Mouse (Mus musculus) CH12.LX (cell line): Measurements from ENCODE around the gene Gabrr1. TPM values are rescaled to one million over a fixed set of nuclear protein-coding genes. Genes with fewer than 3 reads are reported as not detected.

Experiments used
- DNase-seq: peaks from one replicate; pipeline ENCODE4 v3.0.0-alpha.2; 2013; ENCODE audit errors: extremely low read depth
- H3K27ac ChIP-seq: 2 replicates; pipeline ENCODE4 v1.5.1; 2012; ENCODE audit warnings: low read depth, mild to moderate bottlenecking, control low read depth, moderate library complexity; ENCODE audit not compliant: insufficient read depth
- H3K27me3 ChIP-seq: replicated peaks from 2 replicates; pipeline ENCODE3; 2012; ENCODE audit warnings: inconsistent platforms
- H3K36me3 ChIP-seq, 2 experiments: replicated peaks in 1 of 2; 2 replicates each; pipeline versions ENCODE3 to v1.6.1; 2012; ENCODE audit warnings: inconsistent platforms in 1 of 2, low read length in 1 of 2, mild to moderate bottlenecking in 1 of 2, mixed read lengths in 1 of 2, moderate library complexity in 1 of 2; ENCODE audit not compliant: control insufficient read depth in 1 of 2, insufficient read depth in 1 of 2
- H3K4me1 ChIP-seq, 2 experiments: 2 replicates each; pipeline ENCODE4 v1.6.1; 2012; ENCODE audit warnings: inconsistent platforms in 1 of 2, moderate library complexity in 1 of 2; ENCODE audit not compliant: insufficient read depth in 2 of 2, control insufficient read depth in 1 of 2
- H3K4me2 ChIP-seq: 2 replicates; pipeline ENCODE4 v1.6.1; 2012; ENCODE audit warnings: low read depth, mild to moderate bottlenecking, control low read depth; ENCODE audit not compliant: poor library complexity, insufficient read depth, severe bottlenecking
- H3K4me3 ChIP-seq, 3 experiments: fragments of 150-350 bp in 1 of 3; sonication (generic) in 1 of 3; replicated peaks in 1 of 3; 2 replicates each; pipeline versions ENCODE3 to v1.5.1; 2011 to 2012; ENCODE audit warnings: low read depth in 2 of 3, low read length in 2 of 3, mild to moderate bottlenecking in 2 of 3, moderate library complexity in 2 of 3, control low read depth in 1 of 3, improper control_type of control experiment in 1 of 3, inconsistent platforms in 1 of 3, mixed read lengths in 1 of 3; ENCODE audit not compliant: poor library complexity in 1 of 3
- H3K79me2 ChIP-seq: replicated peaks from 2 replicates; pipeline ENCODE4 v1.6.1; 2012; ENCODE audit warnings: mild to moderate bottlenecking, moderate library complexity; ENCODE audit not compliant: control insufficient read depth, poor library complexity, insufficient read depth, severe bottlenecking; ENCODE audit errors: extremely low read depth
- H3K9ac ChIP-seq: 2 replicates; pipeline ENCODE4 v1.6.1; 2012; ENCODE audit warnings: low read depth, mild to moderate bottlenecking, control low read depth, moderate library complexity; ENCODE audit not compliant: insufficient read depth
- H3K9me3 ChIP-seq: replicated peaks from 2 replicates; pipeline ENCODE3; 2012; ENCODE audit warnings: low read length, inconsistent platforms, mixed read lengths
- BHLHE40 ChIP-seq: IDR thresholded peaks from 2 replicates; pipeline ENCODE4 v1.6.1; 2011; ENCODE audit warnings: mild to moderate bottlenecking, low read depth, low read length, improper control_type of control experiment
- CHD1 ChIP-seq: IDR thresholded peaks from 2 replicates; pipeline ENCODE4 v1.6.1; 2012; ENCODE audit warnings: low read depth, low read length, improper control_type of control experiment, inconsistent platforms
- CHD2 ChIP-seq: IDR thresholded peaks from 2 replicates; pipeline ENCODE4 v1.6.1; 2011; ENCODE audit warnings: low read length, improper control_type of control experiment
- CTCF ChIP-seq, 2 experiments: IDR thresholded peaks in 1 of 2; conservative IDR thresholded peaks in 1 of 2; 2 replicates each; pipeline ENCODE4 v1.5.1; 2011 to 2012; ENCODE audit warnings: low read depth in 2 of 2, low read length in 2 of 2, improper control_type of control experiment in 1 of 2, inconsistent platforms in 1 of 2, mild to moderate bottlenecking in 1 of 2, moderate library complexity in 1 of 2
- E2F4 ChIP-seq: IDR thresholded peaks from 2 replicates; pipeline ENCODE4 v1.6.1; 2011; ENCODE audit warnings: low read depth, low read length, improper control_type of control experiment; ENCODE audit not compliant: insufficient replicate concordance
- ELF1 ChIP-seq: IDR thresholded peaks from 2 replicates; pipeline ENCODE4 v1.6.1; 2014; ENCODE audit warnings: low read depth, mild to moderate bottlenecking, inconsistent platforms, low read length, improper control_type of control experiment
- EP300 ChIP-seq: IDR thresholded peaks from 2 replicates; pipeline ENCODE4 v1.6.1; 2011; ENCODE audit warnings: low read length, improper control_type of control experiment
- ETS1 ChIP-seq: conservative IDR thresholded peaks from 2 replicates; pipeline ENCODE4 v1.6.1; 2012; ENCODE audit warnings: low read depth, mild to moderate bottlenecking, inconsistent platforms, low read length, improper control_type of control experiment, moderate library complexity
- GABPA ChIP-seq: IDR thresholded peaks from 2 replicates; pipeline ENCODE4 v1.6.1; 2012; ENCODE audit warnings: low read depth, low read length, improper control_type of control experiment, inconsistent platforms; ENCODE audit not compliant: insufficient replicate concordance
- HCFC1 ChIP-seq: IDR thresholded peaks from 2 replicates; pipeline ENCODE4 v1.6.1; 2012; ENCODE audit warnings: low read depth, mild to moderate bottlenecking, inconsistent platforms, low read length, improper control_type of control experiment
- JUN ChIP-seq: IDR thresholded peaks from 2 replicates; pipeline ENCODE4 v1.6.1; 2011; ENCODE audit warnings: low read depth, mild to moderate bottlenecking, low read length, improper control_type of control experiment, moderate library complexity; ENCODE audit not compliant: insufficient read depth
- JUND ChIP-seq: conservative IDR thresholded peaks from 2 replicates; pipeline ENCODE4 v1.6.1; 2011; ENCODE audit warnings: low read depth, low read length, improper control_type of control experiment
- KAT2A ChIP-seq: IDR thresholded peaks from 2 replicates; pipeline ENCODE4 v1.6.1; 2012; ENCODE audit warnings: low read length, improper control_type of control experiment, inconsistent platforms; ENCODE audit not compliant: insufficient replicate concordance
- MAFK ChIP-seq: IDR thresholded peaks from 2 replicates; pipeline ENCODE4 v1.6.1; 2011; ENCODE audit warnings: low read length, improper control_type of control experiment; ENCODE audit not compliant: insufficient replicate concordance
- MAX ChIP-seq: IDR thresholded peaks from 2 replicates; pipeline ENCODE4 v1.6.1; 2011; ENCODE audit warnings: low read length, improper control_type of control experiment
- MAZ ChIP-seq: IDR thresholded peaks from 2 replicates; pipeline ENCODE4 v1.6.1; 2012; ENCODE audit warnings: low read depth, mild to moderate bottlenecking, inconsistent platforms, low read length, improper control_type of control experiment, moderate library complexity
- MEF2A ChIP-seq: IDR thresholded peaks from 2 replicates; pipeline ENCODE4 v1.6.1; 2014; ENCODE audit warnings: low read depth, mild to moderate bottlenecking, inconsistent platforms, low read length, improper control_type of control experiment, borderline replicate concordance
- MXI1 ChIP-seq: IDR thresholded peaks from 2 replicates; pipeline ENCODE4 v1.6.1; 2011; ENCODE audit warnings: mild to moderate bottlenecking, low read depth, low read length, improper control_type of control experiment
- MYC ChIP-seq: IDR thresholded peaks from 2 replicates; pipeline ENCODE4 v1.6.1; 2011; ENCODE audit warnings: low read depth, mild to moderate bottlenecking, improper control_type of control experiment, low read length
- NELFE ChIP-seq: IDR thresholded peaks from 2 replicates; pipeline ENCODE4 v1.6.1; 2011; ENCODE audit warnings: low read depth, low read length, improper control_type of control experiment
- PAX5 ChIP-seq: IDR thresholded peaks from 2 replicates; pipeline ENCODE4 v1.6.1; 2012; ENCODE audit warnings: low read length, inconsistent platforms, mixed read lengths
- POLR2A ChIP-seq: IDR thresholded peaks from 2 replicates; pipeline ENCODE4 v1.6.1; 2011; ENCODE audit warnings: low read depth, mild to moderate bottlenecking, improper control_type of control experiment, low read length
- POLR2AphosphoS2 ChIP-seq: IDR thresholded peaks from 2 replicates; pipeline ENCODE4 v1.6.1; 2011; ENCODE audit warnings: low read depth, low read length, improper control_type of control experiment
- RAD21 ChIP-seq: IDR thresholded peaks from 2 replicates; pipeline ENCODE4 v1.6.1; 2011; ENCODE audit warnings: low read depth, mild to moderate bottlenecking, low read length, improper control_type of control experiment, moderate library complexity
- RCOR1 ChIP-seq: conservative IDR thresholded peaks from 2 replicates; pipeline ENCODE4 v1.6.1; 2012; ENCODE audit warnings: low read depth, mild to moderate bottlenecking, inconsistent platforms, low read length, improper control_type of control experiment
- SIN3A ChIP-seq: IDR thresholded peaks from 2 replicates; pipeline ENCODE4 v1.6.1; 2012; ENCODE audit warnings: low read length, improper control_type of control experiment, inconsistent platforms
- SMC3 ChIP-seq: IDR thresholded peaks from 2 replicates; pipeline ENCODE4 v1.6.1; 2011; ENCODE audit warnings: low read depth, low read length, improper control_type of control experiment
- TBP ChIP-seq: conservative IDR thresholded peaks from 2 replicates; pipeline ENCODE4 v1.6.1; 2011; ENCODE audit warnings: low read depth, low read length, improper control_type of control experiment
- TCF12 ChIP-seq: IDR thresholded peaks from 2 replicates; pipeline ENCODE4 v1.6.1; 2014; ENCODE audit warnings: low read depth, mild to moderate bottlenecking, inconsistent platforms, low read length, improper control_type of control experiment
- USF1 ChIP-seq: IDR thresholded peaks from 2 replicates; pipeline ENCODE4 v1.6.1; 2014; ENCODE audit warnings: low read depth, mild to moderate bottlenecking, inconsistent platforms, low read length, improper control_type of control experiment
- USF2 ChIP-seq: conservative IDR thresholded peaks from 2 replicates; pipeline ENCODE4 v1.6.1; 2011; ENCODE audit warnings: low read depth, low read length, improper control_type of control experiment
- ZC3H11A ChIP-seq: IDR thresholded peaks from 2 replicates; pipeline ENCODE4 v1.6.1; 2012; ENCODE audit warnings: low read depth, mild to moderate bottlenecking, inconsistent platforms, low read length, improper control_type of control experiment
- ZKSCAN1 ChIP-seq: IDR thresholded peaks from 2 replicates; pipeline ENCODE4 v1.6.1; 2012; ENCODE audit warnings: low read depth, inconsistent platforms, low read length, improper control_type of control experiment, borderline replicate concordance
- ZNF384 ChIP-seq: IDR thresholded peaks from 2 replicates; pipeline ENCODE4 v1.6.1; 2012; ENCODE audit warnings: low read depth, low read length, improper control_type of control experiment, inconsistent platforms
- dilution Hi-C: fragments of 300-500 bp; cut with MboI; formaldehyde crosslinking; loops from 2 replicates; pipeline ENCODE4 v1.14.3; 2020; ENCODE audit warnings: low sequenced_read_pairs; ENCODE audit not compliant: extremely low pct_unique_long_range_greater_than_20kb, extremely low pct_ligation_motif_present
- in situ Hi-C: fragments of 300-500 bp; cut with MboI; formaldehyde crosslinking; loops from 3 replicates; pipeline ENCODE4 v1.14.3; 2019; ENCODE audit warnings: low sequenced_read_pairs, low pct_ligation_motif_present, low pct_unique_long_range_greater_than_20kb, mixed read lengths
- polyA plus RNA-seq: library from polyadenylated mRNA; unstranded; fragments of >175 nt; gene quantifications from 2 replicates; pipeline ENCODE4 v1.2.1, GENCODE M21; 2012; ENCODE audit warnings: low read depth; ENCODE audit not compliant: insufficient read length
- total RNA-seq, 2 experiments: library from RNA; depleted of rRNA; stranded (reverse); fragments of 300-350 nt in 1 of 2; fragments of >200 nt in 1 of 2; gene quantifications; 2 replicates each; pipeline ENCODE4 v1.2.3; 2012 to 2014

Gabrr1 gene
- total and polyA plus RNA-seq, 3 experiments = 43.3 to 114 (median 82.0) TPM

DNA sequence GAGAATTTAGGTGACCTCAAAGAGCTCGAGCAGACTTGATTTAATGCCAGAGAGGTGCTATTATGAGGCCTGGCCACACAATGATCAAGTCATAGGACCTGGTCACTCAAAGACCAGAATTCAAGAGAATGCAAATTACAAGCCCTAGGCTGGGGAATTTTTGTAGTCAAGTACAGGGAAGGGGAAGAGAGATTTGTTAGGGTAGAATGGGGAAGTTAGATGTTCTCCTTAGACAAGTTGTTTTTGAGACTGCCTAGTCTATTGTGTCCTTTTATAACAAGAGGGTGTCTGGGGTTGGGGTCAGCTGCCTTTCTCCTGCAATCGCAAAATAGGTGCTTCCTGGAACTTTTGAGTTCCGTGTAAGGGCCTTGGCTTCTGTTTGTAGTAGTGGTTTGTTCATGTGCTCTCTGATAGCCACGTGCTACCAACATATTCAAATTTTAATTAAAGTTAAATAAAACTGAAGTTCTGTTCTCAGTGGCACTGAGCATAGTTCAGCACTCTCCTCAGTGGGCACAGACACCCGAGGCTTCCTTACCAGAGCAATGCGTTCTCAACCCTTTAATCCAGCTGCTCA lies 33.1 kb upstream of the Gabrr1 start (continued):
- TF ChIP-seq ETS1 (peak; percentile 15; the same call in 1 of the 2 replicates), E2F4 (no peak), ZC3H11A (no peak), ZNF384 (no peak), GABPA (no peak), EP300 (peak; percentile 73)

DNA sequence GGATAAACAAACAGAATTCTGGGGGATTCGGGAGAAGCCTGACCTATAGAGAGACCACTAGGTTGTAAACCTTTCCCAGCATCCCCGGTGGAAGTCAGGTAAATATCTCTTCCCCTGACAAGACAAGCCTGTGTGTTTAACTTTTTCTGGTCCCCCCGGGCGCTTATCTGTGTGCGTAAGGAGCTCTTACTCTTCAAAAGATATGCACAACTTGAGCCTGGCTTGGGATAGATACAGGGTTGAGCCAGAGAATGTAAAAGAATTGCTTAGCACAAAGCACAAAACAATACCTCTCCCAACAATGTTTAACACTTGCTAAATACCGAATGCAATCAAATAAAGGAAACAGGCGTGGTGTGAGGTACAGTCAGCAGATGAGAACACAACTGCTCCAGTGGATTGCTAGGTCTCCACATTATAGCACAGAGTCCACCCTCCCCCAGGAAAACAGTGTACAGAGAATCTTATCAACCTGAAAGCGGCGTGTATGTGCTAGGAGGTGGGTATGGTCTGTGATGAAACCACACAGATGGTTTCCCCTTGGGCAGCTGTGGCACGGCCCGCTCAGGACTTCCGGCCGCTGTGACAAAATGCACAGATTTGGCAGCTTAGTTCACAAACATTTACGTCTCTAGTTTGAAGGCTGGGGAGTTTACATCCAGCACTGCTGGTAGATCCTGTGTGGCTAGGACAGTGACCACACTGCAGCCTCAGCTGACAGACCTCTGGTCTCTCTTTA lies 22.4 kb upstream of the Gabrr1 start:
- DNase-seq = peak; percentile 60
- dilution Hi-C loops = no loop called here
- H3K4me2 ChIP-seq = peak overlapping the region; percentile 77
- TF ChIP-seq SMC3 = no peak
- 0 out of 2 replicates have a peak, but pooled peaks have one; percentile 36 for TF ChIP-seq ELF1
- peak; percentile 79 for TF ChIP-seq EP300
- no peak; the same call in 1 of the 2 replicates for TF ChIP-seq SIN3A
- no peak for TF ChIP-seq POLR2A
- TF ChIP-seq CTCF (conservative IDR thresholded peaks at IDR 0.05 in 1 of 2, IDR thresholded peaks at IDR 0.05 in 1 of 2; ENCODE audit: low read depth in 2 of 2, low read length in 2 of 2) = no peak
- TF ChIP-seq ZC3H11A = no peak
- peak; percentile 84 for TF ChIP-seq BHLHE40
- no peak for TF ChIP-seq CHD2
- TF ChIP-seq MYC = peak; percentile 41; the same call in 1 of the 2 replicates
- TF ChIP-seq MAX = peak; percentile 62
- TF ChIP-seq USF1 = no peak
- TF ChIP-seq ZKSCAN1 = no peak
- no peak for TF ChIP-seq NELFE
- TF ChIP-seq JUND = no peak
- peak; percentile 92 for TF ChIP-seq TCF12
- no peak for TF ChIP-seq KAT2A
- TF ChIP-seq MAZ = peak; percentile 75; the same call in 1 of the 2 replicates
- peak; percentile 36; the same call in 1 of the 2 replicates for TF ChIP-seq MXI1
- no peak; the same call in 1 of the 2 replicates for TF ChIP-seq HCFC1
- peak; percentile 3 for TF ChIP-seq RAD21
- peak; percentile 49; the same call in 1 of the 2 replicates for TF ChIP-seq JUN
- no peak for TF ChIP-seq ZNF384
- no peak for TF ChIP-seq TBP
- peak; percentile 88 for TF ChIP-seq ETS1
- no peak for TF ChIP-seq USF2
- TF ChIP-seq MAFK = peak; percentile 34; the same call in 1 of the 2 replicates
- TF ChIP-seq CHD1 = no peak; the same call in 1 of the 2 replicates
- TF ChIP-seq PAX5 = no peak
- TF ChIP-seq POLR2AphosphoS2 = no peak
- TF ChIP-seq E2F4 = 0 out of 2 replicates have a peak, but pooled peaks have one; percentile 31
- peak; percentile 90 for TF ChIP-seq MEF2A
- TF ChIP-seq RCOR1 = no peak; the same call in 1 of the 2 replicates

More for the DNA sequence above, 22.4 kb upstream of the Gabrr1 start:
- no peak overlapping the region for H3K4me3 ChIP-seq
- in situ Hi-C loops = loop anchor here (10.0 kb wide), 4 partner anchors 85 to 525 kb away; no protein-coding TSS in a partner anchor
- peaks cover 28 to 59% of the 10 kb centered on the region in 2 experiments for H3K4me1 ChIP-seq
- peaks cover 4% of the 10 kb centered on the region for H3K9me3 ChIP-seq
- H3K36me3 ChIP-seq = no peaks in the 10 kb centered on the region
- H3K27me3 ChIP-seq = no peaks in the 10 kb centered on the region
- H3K9ac ChIP-seq = peak overlapping the region; percentile 32
- peak overlapping the region; percentile 94 for H3K27ac ChIP-seq
- no peaks in the 10 kb centered on the region for H3K79me2 ChIP-seq
